Mouse (Mus musculus) cortical plate, adult 2 months (tissue): Measurements from ENCODE around the gene Atf6b.

Experiments
- CTCF ChIP-seq: fragments of 200-500 bp; IDR thresholded peaks from 2 replicates; pipeline ENCODE4 v1.5.1; 2011; ENCODE audit warnings: mild to moderate bottlenecking, control low read depth, low read length; ENCODE audit not compliant: insufficient read depth; ENCODE audit errors: extremely low read depth
- POLR2A ChIP-seq: fragments of 200-500 bp; IDR thresholded peaks from 2 replicates; pipeline ENCODE4 v1.6.1; 2011; ENCODE audit warnings: mild to moderate bottlenecking, low read length, control low read depth; ENCODE audit not compliant: insufficient read depth; ENCODE audit errors: extremely low read depth

GRCm38 (mm10) chr17:34613830-34614229 is 33.1 kb upstream of the Atf6b start:
- TF ChIP-seq CTCF (no peak), POLR2A (0 out of 2 replicates have a peak, but pooled peaks have one; percentile 18)
